Mouse (Mus musculus) testis, adult 2 months (tissue): ENCODE measurements at regions not wholly inside any gene's neighbourhood (a gene's known extent, or its start where the extent isn't known, plus 50 kb on each side); places are given as distances from the start of the nearest gene placed in this dataset.

Experiments used
- H3K27ac ChIP-seq: fragments of 200-500 bp; 2 replicates; pipeline ENCODE4 v1.5.1; 2012; ENCODE audit warnings: low read depth, low read length; ENCODE audit not compliant: control insufficient read depth, insufficient read depth
- H3K27me3 ChIP-seq: fragments of 200-500 bp; 2 replicates; pipeline ENCODE4 v1.6.1; 2012; ENCODE audit warnings: mild to moderate bottlenecking, low read length, moderate library complexity; ENCODE audit not compliant: control insufficient read depth, insufficient read depth
- H3K36me3 ChIP-seq: fragments of 200-500 bp; 2 replicates; pipeline ENCODE4 v1.6.1; 2012; ENCODE audit warnings: mild to moderate bottlenecking, low read length; ENCODE audit not compliant: control insufficient read depth, insufficient read depth
- H3K4me1 ChIP-seq: fragments of 200-500 bp; 2 replicates; pipeline ENCODE4 v1.6.1; 2012; ENCODE audit warnings: low read length; ENCODE audit not compliant: control insufficient read depth, insufficient read depth
- H3K4me3 ChIP-seq: fragments of 200-500 bp; 2 replicates; pipeline ENCODE4 v1.5.1; 2012; ENCODE audit warnings: low read depth, mild to moderate bottlenecking, low read length, moderate library complexity, mixed read lengths; ENCODE audit not compliant: control insufficient read depth
- CTCF ChIP-seq: fragments of 200-500 bp; IDR thresholded peaks from 2 replicates; pipeline ENCODE4 v1.5.1; 2012; ENCODE audit warnings: low read depth, mild to moderate bottlenecking, inconsistent platforms, low read length, moderate library complexity; ENCODE audit not compliant: control insufficient read depth, insufficient read depth, insufficient replicate concordance
- POLR2A ChIP-seq: fragments of 200-500 bp; IDR thresholded peaks from 2 replicates; pipeline ENCODE4 v1.6.1; 2012; ENCODE audit warnings: low read depth, mild to moderate bottlenecking, inconsistent platforms, low read length, moderate library complexity; ENCODE audit not compliant: control insufficient read depth

DNA sequence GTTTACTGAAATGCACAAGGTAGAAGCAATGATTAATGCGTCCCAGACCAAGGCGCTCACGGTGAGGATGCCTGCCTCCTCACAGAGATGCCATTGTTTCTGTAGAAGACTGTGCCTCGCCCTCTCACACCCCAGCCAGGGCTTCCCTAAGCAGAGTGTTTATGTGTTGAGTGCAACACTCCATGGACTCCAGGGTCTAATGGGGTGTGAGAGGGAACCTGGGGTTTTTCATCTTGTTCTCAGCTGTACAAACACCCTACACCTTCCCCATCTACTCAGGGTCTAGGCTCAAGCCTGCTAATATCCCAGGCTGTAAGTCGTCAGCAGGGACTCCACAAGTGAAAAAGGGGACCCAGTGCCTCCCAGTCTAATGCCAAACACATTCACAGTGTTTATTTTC, 620.2 kb downstream of the Rab28 start:
- Histone ChIP-seq H3K4me1 (no peaks in the 10 kb centered on the region), H3K36me3 (no peaks in the 10 kb centered on the region), H3K27me3 (no peaks in the 10 kb centered on the region), H3K27ac (no peak overlapping the region), H3K4me3 (no peak overlapping the region)
- TF ChIP-seq CTCF (no peak), POLR2A (no peak)

DNA sequence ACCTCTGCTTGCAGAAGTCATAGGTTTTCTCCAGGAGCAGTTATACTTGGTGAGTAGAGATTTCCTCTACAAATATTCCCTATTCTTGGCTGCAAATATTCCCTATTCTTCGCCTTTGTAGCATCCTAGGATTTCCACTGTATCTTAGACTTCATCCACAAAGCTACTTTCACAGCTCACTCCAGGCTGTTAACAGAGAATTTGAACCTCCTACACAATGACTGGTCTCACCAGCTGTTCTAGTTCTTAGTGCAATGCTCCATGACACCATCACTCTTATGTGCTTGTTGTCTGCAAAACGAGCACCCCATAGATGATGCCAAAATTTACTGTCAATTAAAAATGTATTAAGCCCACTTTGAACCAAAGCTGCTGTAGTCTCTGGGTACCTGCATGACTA, 631.5 kb downstream of the Rab28 start:
- Histone ChIP-seq H3K27me3 (no peaks in the 10 kb centered on the region), H3K4me1 (no peaks in the 10 kb centered on the region), H3K4me3 (no peak overlapping the region), H3K36me3 (no peaks in the 10 kb centered on the region), H3K27ac (no peak overlapping the region)
- TF ChIP-seq POLR2A (no peak), CTCF (no peak)

DNA sequence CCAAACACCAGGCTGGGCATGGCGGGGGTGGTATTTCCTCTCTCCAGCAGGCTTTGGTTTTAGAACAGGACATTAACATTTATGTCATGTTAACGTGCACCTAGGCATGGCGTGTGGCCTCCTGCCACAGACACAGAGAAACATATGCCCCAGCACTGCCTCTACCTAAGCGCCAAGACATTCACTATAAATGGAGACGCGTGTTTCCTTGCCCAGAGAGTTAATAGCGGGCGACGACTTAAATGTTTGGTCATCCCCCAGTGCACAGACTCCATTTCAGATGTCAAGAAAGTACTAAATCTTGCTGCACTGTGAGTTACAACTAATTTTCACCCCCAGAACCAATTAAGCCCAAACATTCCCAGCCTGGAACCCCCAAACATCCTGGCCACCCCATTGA, 646.3 kb downstream of the Rab28 start:
- Histone ChIP-seq H3K27ac (no peak overlapping the region), H3K4me1 (no peaks in the 10 kb centered on the region), H3K4me3 (no peak overlapping the region), H3K36me3 (no peaks in the 10 kb centered on the region), H3K27me3 (no peaks in the 10 kb centered on the region)
- TF ChIP-seq CTCF (no peak), POLR2A (no peak)

GRCm38 (mm10) chr5:41061222-41061621, 646.7 kb downstream of the Rab28 start:
- Histone ChIP-seq H3K27ac (no peak overlapping the region), H3K4me3 (no peak overlapping the region), H3K4me1 (no peaks in the 10 kb centered on the region), H3K27me3 (no peaks in the 10 kb centered on the region), H3K36me3 (no peaks in the 10 kb centered on the region)
- TF ChIP-seq POLR2A = no peak
- TF ChIP-seq CTCF = no peak

GRCm38 (mm10) chr5:41058015-41058414, 649.9 kb downstream of the Rab28 start:
- H3K36me3 ChIP-seq = no peaks in the 10 kb centered on the region
- H3K4me3 ChIP-seq = no peak overlapping the region
- H3K27me3 ChIP-seq = no peaks in the 10 kb centered on the region
- H3K27ac ChIP-seq = no peak overlapping the region
- TF ChIP-seq CTCF = no peak
- TF ChIP-seq POLR2A = no peak
- no peaks in the 10 kb centered on the region for H3K4me1 ChIP-seq

DNA sequence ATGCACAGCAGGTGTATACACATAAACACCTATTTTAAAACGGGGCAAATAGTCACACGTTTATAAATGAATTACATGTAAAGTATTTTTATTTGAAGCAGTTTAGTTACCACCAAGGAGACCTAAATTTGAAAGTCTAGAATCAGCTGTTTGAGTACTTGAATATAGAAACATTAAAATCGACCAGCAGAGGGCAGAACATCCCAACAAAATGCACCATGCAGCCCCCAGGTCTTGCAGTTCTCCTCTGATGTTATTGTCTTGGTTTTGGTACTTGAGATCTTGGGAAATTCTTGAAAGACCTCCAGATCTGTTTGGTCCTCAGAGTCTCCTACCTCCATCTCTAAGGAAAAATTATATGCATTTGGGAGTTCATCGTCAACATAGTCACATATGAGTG, 656.0 kb downstream of the Rab28 start:
- H3K27ac ChIP-seq = no peak overlapping the region
- no peaks in the 10 kb centered on the region for H3K27me3 ChIP-seq
- H3K36me3 ChIP-seq = no peaks in the 10 kb centered on the region
- no peaks in the 10 kb centered on the region for H3K4me1 ChIP-seq
- no peak for TF ChIP-seq CTCF
- no peak for TF ChIP-seq POLR2A
- no peak overlapping the region for H3K4me3 ChIP-seq

DNA sequence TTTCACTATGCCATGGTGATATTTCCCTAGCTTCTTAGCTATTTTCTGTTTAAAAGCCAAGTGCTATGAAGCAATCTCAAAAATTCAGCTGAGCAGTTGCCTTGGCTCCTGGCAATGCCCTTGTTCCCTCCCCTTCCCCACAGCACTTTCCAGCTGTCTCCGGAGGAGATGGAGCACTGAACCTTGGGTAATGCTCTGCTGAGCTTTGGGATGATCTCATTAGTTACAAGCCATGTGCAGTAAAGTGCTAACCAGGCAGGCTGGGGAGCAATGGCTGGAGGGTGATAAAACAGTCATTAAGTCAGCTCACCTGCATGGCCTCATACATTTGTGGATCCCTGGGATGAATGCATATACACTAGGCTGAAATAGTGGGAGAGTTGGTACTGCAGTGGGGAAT, 659.4 kb downstream of the Rab28 start:
- H3K27ac ChIP-seq = no peak overlapping the region
- no peak overlapping the region for H3K4me3 ChIP-seq
- no peaks in the 10 kb centered on the region for H3K27me3 ChIP-seq
- no peaks in the 10 kb centered on the region for H3K4me1 ChIP-seq
- H3K36me3 ChIP-seq = no peaks in the 10 kb centered on the region
- TF ChIP-seq POLR2A (no peak), CTCF (no peak)

DNA sequence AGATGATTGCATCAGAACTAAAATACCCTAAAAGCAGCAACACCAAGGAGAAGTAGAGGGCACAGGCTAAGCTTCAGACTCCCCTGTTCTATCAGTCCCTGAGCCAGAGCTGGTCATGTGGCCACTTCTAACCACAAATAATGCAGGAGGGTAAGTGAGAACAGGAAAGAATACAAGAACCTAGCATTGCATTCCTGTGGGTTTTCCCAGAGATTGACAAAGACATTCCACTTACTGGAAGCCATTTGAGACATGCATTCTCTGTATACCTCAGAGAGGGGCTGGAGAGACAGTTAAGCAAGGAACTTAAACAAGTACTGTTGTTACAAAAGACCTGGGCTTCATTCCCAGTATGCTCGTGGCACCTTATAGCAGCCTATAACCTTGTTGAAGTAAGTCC, 662.7 kb downstream of the Rab28 start:
- Histone ChIP-seq H3K27ac (no peak overlapping the region), H3K4me1 (no peaks in the 10 kb centered on the region), H3K4me3 (no peak overlapping the region)

More for the DNA sequence above, 662.7 kb downstream of the Rab28 start:
- H3K36me3 ChIP-seq = no peaks in the 10 kb centered on the region
- H3K27me3 ChIP-seq = no peaks in the 10 kb centered on the region
- TF ChIP-seq CTCF (no peak), POLR2A (no peak)
